Mouse (Mus musculus): Measurements from ENCODE around the gene Rab11b.

DNA sequence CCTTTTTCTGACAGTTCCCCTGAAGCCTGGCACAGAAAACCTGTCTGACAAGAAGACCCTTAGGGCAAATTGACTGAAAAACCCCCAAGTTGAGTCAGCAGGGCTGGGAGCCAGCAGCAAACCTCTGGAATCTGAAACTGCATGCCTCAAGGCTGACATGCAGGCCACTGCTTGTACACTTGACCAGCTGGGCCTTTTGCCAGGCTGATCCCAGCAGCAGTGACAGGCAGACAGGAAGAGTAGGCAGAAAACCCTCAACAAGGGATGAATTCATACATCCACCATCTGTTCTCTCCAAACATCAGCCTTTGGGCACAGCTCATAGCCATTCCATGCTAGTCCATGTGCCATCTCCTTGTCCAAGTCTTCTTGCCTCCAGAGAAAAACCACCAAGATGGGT, 23.1 kb upstream of the Rab11b start:
- TF ChIP-seq CTCF (IDR thresholded peaks at IDR 0.05; ENCODE audit: borderline replicate concordance, extremely low read depth, insufficient read depth, insufficient read length): no peak
- TF ChIP-seq POLR2A (IDR thresholded peaks at IDR 0.05; ENCODE audit: borderline replicate concordance, extremely low read depth, insufficient read depth, insufficient read length, poor library complexity, severe bottlenecking): no peak
